Mouse (Mus musculus): ENCODE data around the gene Eif4b.

Eif4b gene

DNA sequence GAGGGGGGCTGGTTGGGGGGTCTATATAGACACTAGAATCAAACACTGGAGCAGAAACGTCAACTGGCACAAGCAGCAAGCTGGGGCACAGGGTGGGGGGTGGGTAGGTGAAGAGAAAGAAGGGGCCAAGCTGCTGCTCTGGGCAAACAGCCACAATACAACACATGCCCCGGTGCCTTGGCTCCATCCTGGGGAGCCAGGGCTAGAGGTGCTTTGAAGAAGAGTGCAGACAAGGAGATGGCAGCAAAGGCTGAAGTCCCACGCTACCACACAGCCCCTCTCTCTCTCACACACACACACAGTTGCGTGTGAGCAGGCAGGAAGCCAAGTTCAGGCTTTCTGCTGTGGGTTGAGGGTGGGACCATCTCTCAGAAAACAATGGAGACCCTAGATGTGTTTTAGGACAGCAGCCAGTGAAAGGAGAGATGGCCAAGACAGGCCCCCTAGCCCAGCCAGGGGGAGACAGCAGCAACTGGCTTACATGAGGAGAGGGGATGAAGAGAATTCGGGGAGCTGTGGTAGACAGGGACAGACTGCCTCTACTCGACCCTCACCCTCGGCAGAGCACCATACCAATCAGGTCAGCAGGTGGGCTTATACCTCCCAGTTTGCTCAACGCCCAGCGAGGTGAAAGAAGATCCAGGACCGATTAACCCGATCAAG lies 43.3 kb downstream of the Eif4b start:
- no peak for DNase-seq (ENCODE audit: low read depth)

DNA sequence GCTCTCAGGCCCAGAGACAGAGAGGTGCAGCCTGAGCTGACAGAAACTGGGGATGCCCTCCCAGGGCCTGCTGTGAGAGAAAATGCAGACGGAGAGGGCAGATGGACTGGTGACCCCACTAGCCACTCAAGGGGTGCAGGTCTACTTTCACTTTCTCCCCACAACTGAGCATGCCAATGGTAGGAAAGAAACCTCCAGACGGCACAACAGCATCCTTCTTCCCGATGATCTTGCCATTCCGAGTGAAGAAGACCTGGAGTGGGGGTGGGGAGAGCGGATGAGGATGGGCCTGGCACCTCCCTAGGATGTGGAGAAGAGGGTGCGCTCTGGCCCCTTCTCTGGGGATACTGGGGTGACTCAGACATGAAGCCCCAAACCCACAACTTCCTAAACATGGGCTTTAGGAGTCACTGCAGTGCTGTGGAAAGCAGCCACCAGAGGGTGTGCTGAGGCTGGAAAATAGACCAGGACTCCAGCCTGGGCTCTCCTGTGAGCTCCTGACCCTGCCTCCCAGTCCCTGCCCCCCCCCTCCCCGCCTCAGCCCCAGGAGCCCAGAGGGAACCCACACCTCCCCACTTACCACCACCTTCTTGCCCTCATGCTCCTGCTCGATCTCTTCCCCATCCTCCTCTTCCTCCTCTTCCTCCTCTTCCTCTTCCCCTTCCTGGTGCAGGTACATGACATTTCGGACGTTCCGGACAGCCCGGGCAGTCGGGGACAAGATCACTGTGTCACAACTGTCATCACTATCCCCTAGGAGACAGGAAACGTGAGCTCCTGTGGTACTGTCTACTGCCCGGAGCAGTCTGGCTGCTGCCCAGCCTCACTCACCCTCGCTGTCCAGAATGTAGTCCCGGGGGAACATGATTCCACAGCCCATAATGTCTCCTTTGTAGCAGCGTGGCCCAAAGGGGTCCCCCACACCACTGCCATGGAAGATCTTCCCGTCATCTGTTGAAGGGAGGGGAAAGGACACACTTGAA lies 44.2 kb downstream of the Eif4b start:
- no peak for DNase-seq (ENCODE audit: low read depth)

DNA sequence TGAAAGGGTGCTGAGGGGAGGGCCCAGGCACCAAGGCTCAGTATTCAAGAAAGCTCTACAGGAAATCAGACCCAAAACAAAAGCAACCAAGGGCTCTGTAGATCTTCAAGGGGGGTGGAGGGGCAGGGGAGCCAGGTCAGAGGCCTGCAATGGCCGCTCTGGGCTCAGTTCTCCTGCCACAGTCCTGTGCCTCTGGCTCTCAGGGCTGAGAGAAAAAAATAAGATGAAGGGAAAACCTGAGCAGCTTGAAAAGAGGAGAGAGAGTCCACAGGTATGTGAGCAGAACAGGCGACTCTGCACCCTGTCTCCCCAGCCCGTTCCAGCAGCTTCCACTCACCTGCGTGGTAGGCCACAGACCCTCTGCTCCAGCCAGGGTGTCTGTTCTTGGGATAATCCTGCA lies 45.0 kb downstream of the Eif4b start:
- DNase-seq (ENCODE audit: low read depth), result no peak

DNA sequence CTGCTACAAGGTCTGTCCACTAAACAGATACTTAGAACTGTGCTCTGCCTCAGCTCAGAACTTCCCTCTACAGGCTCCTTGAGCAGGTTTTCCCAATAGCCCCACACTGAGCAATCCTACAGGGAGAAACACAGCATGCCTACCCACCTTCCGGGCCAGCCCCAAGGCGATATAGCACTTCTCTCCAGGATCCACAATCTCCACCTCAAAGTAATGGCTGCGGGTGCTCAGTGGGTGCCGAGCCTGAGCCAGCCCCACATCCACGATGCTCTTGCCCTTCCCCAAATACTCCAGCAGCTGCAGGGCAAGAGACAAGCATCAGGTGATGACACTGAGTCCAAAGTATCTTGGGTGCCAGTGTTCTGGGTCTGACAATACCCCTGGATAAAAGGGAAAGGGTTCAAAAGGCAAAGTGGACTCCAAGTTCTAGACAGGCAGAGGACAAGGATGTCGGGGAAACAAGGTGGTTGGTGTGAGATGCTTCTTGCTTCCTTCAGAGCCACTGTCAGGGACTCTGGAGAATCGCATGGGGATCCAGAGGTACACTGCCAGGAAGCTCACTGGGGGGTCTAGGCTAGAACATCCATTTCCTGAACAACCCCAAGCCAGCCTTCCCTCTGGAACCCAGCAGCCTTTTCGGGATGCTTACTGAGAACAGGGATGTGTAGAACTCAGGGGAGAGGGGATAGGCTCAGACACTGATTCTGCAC lies 45.7 kb downstream of the Eif4b start:
- DNase-seq (ENCODE audit: low read depth), result no peak

DNA sequence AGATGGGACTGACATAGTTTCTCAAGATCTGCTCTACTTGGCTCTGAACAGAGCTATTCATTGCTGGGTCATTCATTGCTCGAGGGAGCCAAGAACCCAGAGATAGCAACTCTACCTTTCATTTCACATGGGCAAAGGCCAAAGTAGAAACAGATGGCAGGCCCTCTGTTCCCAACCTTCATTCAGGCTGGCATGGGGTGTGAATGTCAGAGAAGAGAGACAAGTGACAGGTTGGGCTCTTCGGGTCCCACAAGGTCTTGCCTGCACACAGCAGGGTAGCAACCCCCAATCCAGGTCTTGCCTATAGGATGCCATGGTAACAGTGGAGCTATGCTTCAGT lies 46.2 kb downstream of the Eif4b start:
- DNase-seq (ENCODE audit: low read depth), result no peak

DNA sequence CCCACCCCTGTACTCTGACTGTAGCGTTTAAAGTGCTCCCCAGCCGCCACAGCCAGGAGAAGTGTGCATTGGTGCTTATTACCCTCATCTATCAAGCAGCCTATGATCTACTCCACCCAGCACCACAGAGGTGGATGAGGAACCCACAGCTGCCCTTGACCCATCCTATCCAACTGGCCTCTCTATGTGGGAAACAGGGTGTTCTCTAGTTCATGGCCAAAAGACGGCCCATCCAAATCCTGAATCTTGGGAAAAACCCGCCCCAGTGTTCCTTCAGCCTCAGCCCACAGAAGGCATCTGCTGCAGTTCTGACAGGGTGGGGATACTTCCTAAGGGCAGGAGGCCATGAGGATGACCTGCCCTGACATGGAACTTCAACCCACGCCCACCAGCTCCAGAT lies 47.0 kb downstream of the Eif4b start:
- DNase-seq (ENCODE audit: low read depth), result no peak

DNA sequence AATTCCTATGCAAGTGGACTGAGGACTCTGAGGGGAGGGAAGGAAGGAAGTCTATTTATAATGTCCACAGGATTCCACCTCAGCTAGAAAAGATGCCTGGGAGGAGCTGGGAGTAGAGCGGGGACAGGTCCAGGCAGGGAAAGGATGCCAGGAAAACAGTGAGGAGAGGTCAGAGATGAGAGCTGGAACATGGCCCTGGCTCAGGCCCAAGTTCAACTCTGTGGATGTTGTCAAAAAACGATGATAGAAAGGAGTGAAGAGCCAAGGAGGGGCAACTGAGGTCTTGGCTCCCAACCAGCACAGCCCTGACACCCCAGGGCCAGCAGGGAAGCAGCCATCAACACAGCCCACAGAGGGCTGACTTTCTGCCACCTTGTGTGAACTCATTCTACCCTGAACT lies 52.7 kb downstream of the Eif4b start:
- DNase-seq (ENCODE audit: low read depth), result no peak

DNA sequence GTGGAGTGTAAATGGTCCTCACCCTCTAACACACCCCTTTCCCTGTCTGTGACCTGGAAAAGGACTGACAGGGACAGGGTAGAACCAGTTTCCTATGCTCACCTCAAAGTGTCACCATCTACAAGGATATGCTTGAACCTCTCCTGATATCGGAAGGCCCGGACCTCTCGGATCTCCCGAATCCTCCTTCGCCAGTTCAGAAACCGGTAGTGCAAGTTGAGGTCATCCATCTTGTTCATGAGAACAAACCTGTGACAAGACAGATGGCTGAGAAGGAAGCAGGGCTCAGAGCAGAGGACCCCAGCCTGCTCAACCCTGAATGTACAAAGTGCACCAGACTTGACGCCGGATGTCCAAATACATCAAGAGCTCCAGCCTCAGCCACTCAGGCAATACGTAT lies 59.7 kb downstream of the Eif4b start:
- DNase-seq (ENCODE audit: low read depth), result no peak

DNA sequence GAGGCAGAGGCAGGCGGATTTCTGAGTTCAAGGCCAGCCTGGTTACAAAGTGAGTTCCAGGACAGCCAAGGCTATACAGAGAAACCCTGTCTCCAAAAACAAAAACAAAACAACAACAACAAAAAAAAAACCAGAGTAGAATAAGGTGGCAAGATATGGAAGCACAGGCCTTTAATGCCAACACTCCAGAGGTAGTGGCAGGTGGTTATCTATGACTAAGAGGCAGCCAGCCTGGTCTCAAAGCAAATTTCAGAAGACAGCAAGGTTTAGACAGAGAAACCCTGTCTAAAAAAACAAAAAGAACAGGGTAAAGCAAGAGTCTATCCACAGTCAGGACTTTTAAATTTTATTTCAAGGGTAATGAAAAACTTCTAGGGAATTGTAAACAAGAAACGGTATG lies 61.1 kb downstream of the Eif4b start:
- DNase-seq (ENCODE audit: low read depth), result no peak

DNA sequence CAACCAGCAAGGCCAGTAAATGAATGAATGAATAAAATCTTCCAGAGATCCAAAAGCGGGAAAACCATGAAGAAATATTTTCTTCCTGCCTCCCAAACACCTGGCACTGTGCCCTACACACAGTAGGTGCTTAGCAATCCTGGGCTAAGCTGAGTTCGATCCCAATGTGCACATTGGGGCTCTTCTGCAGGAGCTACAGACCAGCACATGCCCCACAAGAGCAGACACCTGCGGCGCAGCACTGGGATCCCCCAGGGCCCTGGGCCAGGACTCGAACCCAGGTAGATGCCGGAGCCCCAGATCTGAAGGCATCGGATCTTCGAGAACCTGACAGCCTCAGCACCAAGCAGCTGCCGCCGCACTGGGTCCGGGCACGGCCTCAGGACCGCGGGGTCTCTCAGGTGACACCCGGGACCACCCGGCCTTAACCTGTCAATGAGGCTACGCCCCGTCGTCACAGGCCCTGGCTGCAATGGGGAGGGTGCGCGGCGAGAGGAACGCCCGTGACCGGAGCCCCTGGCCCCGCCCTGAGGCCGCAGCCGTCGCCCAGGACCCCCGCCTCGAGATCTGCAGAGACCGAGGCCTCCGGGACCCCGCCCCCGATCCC lies 62.1 kb downstream of the Eif4b start:
- no peak for DNase-seq (ENCODE audit: low read depth)

DNA sequence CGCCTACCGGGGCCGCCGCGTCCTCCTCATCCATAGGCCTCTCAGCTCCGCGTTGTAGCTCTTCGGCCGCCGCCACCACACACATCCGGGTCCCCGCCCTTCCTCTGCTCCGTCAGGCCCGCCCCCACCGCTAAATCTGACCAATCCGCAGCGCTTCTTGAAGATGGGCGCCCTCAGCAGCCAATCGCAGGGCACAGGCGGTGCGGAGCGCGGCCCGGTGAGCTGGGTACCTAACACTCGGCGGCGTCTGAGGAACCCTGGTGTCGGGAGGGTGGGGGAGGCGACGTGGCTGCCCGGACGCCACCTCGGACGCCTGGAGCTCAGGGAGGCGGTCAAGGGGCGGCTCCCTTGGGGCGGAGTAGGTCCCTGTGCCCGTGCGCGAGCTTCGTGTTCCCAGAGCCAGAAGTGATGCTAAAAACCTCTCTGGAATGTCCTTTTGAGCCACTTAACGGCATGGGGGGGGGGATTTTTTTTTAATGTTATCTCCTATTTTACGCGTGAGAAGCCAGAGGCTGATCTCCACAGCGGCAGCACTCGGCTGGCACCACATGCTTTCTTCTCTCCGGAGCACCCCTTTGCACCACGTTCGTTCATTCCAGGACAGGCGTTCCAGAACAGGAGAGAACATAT lies 62.7 kb downstream of the Eif4b start, which contains the start of gene Spryd3:
Gene Spryd3 (minus strand): TSS at position 106 of the 630 bp plus-strand sequence.
- DNase-seq (ENCODE audit: low read depth), result peak; percentile 98

DNA sequence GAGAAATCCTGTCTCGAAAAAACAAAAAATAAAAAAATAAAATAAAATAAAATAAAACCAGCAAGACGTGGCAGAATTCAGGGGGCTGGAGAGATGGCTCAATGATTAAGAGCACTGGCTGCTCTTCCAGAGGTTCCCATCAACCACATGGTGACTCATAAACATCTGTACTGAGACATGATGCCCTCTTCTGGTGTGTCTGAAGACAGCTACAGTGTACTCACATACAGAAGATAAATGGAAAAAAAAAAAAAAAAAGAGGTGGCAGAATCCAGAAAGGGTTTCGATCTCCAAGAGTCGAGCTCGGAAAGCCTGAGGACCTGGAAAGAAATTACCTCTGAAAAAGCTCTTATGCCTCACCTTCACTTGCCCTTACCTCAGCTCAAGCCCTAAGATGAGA lies 67.5 kb downstream of the Eif4b start:
- no peak for DNase-seq (ENCODE audit: low read depth)

DNA sequence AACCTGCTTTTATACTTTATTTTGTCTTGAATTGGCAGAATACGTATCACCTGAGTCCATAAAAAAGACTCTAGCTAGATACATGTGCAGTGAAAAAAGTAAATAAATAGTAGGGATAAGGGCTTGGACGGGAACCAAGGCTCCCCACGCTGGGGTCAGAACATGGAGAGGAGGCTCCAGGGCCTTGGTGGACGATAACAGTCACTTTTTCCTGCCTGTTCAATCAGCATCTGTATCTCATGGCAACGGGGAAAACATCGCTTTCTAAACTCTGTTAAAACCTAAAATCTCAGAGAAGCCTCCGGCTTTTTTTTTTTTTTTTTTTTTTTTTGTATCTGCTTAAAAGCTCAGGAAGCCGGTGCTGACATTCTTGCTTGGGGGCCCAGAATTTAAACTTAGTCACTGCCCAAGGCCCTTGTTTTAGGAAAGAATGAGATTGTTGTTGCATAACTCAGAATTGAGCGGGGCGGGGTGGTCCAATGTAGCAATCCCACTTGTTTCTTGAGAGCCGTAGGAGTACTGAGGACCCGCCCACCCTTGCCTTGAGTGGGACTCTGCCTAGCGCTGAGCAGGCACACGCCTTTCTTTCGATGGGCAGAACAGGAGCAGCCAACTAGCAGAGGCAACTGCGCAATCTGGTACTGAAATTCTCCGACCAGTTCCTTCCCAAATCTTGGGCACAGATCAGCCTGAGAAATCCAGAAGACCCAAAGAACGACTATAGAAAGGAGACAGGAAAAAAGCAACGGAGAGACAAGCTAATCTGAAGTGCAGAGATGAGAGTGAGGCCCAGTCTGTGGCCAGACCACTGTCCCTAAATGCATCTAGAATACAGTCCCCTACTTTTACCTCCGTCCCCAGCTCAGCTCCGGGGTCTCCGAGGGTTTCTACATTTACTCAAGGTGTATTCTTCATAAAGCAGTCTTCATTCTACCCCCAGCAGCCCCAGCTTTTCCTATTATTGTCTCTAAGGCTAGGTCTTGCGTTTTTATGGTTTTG lies 69.6 kb downstream of the Eif4b start:
- DNase-seq (ENCODE audit: low read depth), result no peak

DNA sequence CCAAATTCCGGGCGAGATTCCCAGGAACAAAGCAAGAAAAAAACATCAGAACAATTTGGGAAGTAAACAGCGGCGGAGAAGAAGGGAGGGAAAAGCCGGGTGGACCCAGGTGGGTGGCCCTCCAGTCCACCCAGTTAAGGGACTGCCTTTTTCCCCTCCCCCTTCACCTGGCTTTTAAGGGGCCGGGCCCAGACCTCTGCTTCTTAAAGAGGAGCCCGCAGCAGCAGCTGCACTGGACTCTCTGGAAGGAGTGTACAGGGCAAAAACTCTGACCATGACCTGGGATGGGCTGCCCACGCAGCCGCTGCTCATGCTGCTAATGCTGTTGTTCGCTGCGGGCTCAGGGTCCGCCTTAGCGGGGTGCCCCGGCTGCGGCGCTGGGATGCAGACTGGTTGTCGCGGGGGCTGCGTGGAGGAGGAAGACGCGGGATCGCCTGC lies 70.7 kb downstream of the Eif4b start, which contains the start of gene Igfbp6:
Gene Igfbp6 (plus strand): TSS at position 89 of the 438 bp plus-strand sequence.
- DNase-seq (ENCODE audit: low read depth), result no peak

DNA sequence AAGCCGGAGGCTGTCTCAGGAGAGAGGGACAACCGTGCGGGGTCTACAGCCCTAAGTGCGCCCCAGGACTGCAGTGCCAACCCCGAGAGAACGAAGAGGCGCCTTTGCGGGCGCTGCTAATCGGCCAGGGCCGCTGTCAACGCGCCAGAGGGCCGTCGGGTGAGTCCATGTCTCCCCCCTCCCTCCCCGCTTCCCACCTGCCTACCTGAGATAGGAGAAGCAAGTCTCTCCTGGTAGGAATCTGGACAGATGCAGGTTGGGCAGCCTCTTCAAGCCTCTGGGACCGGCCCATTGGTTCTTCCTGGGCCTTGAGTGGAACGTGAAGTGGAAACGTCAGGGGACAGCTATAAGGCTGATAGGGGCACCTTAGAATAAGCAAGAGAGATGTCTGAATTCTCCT lies 71.2 kb downstream of the Eif4b start:
- no peak for DNase-seq (ENCODE audit: low read depth)

DNA sequence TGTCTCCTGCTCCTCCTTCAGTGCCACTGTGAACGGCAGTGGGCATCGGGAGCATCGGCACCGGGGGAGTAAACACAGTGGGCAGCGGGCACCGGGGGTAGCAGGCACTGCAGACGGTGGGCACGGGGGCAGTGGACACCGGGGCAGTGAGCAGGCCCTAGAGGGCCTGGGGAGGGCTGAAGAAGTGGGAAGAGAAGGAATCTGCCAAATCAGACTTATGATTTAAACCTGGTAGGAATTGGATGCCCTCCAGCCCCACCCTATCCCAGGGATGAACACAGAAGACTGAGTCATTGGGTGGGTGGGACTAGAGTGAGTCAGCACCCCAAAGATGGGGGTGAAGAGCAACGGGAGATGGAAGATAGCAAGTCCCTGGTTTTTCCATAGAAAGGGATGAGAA lies 71.8 kb downstream of the Eif4b start:
- DNase-seq (ENCODE audit: low read depth), result no peak

DNA sequence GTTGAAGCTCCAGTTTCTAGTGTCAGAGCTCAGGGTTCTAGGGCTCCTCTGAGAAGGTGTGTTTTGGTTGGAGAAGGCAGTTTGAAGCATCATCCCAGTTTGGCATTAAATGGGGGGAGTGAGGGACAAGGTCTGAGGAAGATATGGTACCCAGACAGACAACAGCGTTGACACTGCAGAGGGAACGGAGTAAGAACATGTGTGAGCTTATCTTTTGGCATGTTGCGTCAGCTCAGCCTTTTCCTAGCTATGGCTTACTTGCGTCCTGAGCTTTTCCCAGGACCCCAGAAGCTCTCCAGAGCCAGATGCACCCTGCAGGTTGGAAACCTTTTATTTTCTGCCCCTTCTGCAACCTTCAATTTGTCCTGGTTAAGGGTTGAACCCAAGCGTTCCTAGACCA lies 72.5 kb downstream of the Eif4b start:
- no peak for DNase-seq (ENCODE audit: low read depth)
